Mouse (Mus musculus) heart, adult 2 months (tissue): Measurements from ENCODE around the gene Oprd1. TPM values are rescaled to one million over a fixed set of nuclear protein-coding genes. Genes with fewer than 3 reads are reported as not detected.

Experiments used
- DNase-seq, 2 experiments: peaks; one replicate each; pipeline ENCODE4 v3.0.0; 2021
- H3K27ac ChIP-seq: fragments of 200-600 bp; 2 replicates; pipeline ENCODE4 v1.8.1; 2022
- H3K27me3 ChIP-seq: fragments of 200-500 bp; 2 replicates; pipeline ENCODE4 v1.6.1; 2012; ENCODE audit warnings: mild to moderate bottlenecking, low read length, inconsistent platforms, mixed read lengths; ENCODE audit not compliant: control insufficient read depth, insufficient read depth
- H3K36me3 ChIP-seq: fragments of 200-500 bp; 2 replicates; pipeline ENCODE4 v1.6.1; 2012; ENCODE audit warnings: low read length, inconsistent platforms; ENCODE audit not compliant: control insufficient read depth, insufficient read depth
- H3K4me1 ChIP-seq: fragments of 200-500 bp; 2 replicates; pipeline ENCODE4 v1.6.1; 2011; ENCODE audit warnings: low read length; ENCODE audit not compliant: control insufficient read depth, insufficient read depth
- H3K4me3 ChIP-seq: fragments of 200-600 bp; 2 replicates; pipeline ENCODE4 v1.8.1; 2022
- H3K79me2 ChIP-seq: fragments of 200-500 bp; replicated peaks from 2 replicates; pipeline ENCODE4 v1.6.1; 2012; ENCODE audit warnings: mild to moderate bottlenecking, inconsistent platforms, low read length, moderate library complexity, mixed read lengths; ENCODE audit not compliant: control insufficient read depth, insufficient read depth
- H3K9ac ChIP-seq: fragments of 200-500 bp; 2 replicates; pipeline ENCODE4 v1.6.1; 2012; ENCODE audit warnings: low read depth, mild to moderate bottlenecking, control low read depth, inconsistent platforms, low read length, mixed read lengths
- CTCF ChIP-seq: fragments of 200-600 bp; IDR thresholded peaks from 2 replicates; pipeline ENCODE4 v1.8.1; 2022; ENCODE audit warnings: antibody characterized with exemption, mild to moderate bottlenecking, moderate library complexity
- EP300 ChIP-seq: fragments of 200-500 bp; IDR thresholded peaks from 2 replicates; pipeline ENCODE4 v1.6.1; 2011; ENCODE audit warnings: low read depth, low read length, control low read depth; ENCODE audit not compliant: insufficient read depth
- POLR2A ChIP-seq: fragments of 200-500 bp; IDR thresholded peaks from 2 replicates; pipeline ENCODE4 v1.6.1; 2011; ENCODE audit warnings: mild to moderate bottlenecking, low read depth, low read length, control low read depth; ENCODE audit not compliant: insufficient read depth
- WGBS: fragments of 180-500 bp; shearing (Covaris S2); methylation state at CpG from one replicate; pipeline ENCODE4 v1.1.7; 2018; 5-methylcytosine and 5-hydroxymethylcytosine counted together
- intact Hi-C: fragments of 180-260 bp; cut with DNase I; formaldehyde crosslinking; loops from one replicate; pipeline ENCODE4 v1.15.1; 2025
- polyA plus RNA-seq: library from polyadenylated mRNA; depleted of rRNA; stranded (reverse); fragments of >200 nt; gene quantifications from 2 replicates; pipeline ENCODE4 v1.2.3, GENCODE M21; 2012; rRNA removed
- total RNA-seq, 2 experiments: library from RNA; stranded (reverse); gene quantifications; 2 replicates each; pipeline ENCODE4 v1.2.3; 2021

Oprd1 gene
- total and polyA plus RNA-seq, 3 experiments, result 0.20 to 0.43 (median 0.21) TPM

DNA sequence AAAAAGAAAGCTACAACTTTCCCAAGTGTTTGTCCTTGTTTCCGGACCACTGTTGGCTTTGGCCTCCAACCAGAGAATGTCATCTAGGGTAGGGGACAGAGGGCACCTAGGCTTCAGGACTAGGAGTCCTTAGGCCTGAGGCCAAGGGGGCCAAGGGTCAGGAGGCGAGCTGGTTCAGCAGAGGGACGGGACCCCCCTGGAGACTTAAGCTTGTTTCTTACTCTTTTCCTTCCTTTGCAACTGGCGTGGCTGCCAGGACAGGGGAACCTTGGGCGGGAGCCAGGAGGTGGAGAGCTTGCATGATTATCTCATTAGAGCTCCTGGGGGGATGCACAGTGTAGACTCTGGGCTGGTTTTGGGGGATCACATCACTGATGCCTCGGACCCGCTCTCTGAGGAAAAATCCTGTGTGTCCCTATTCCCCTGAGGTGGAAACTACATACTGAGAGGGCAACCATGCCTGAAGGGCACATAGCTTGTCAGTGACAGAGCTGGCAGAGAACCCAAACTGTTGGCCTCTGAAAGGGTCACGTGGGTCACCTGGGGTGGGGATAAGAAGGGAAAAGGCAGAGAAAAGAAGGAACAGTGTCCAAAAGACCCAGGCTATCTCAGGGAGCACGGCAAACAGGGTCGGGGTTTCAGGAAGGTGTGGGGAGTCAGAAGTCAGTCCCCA is 78.0 kb downstream of the Oprd1 start:
- peak; percentile 85 to 86 for DNase-seq
- peak overlapping the region; percentile 57 for H3K27ac ChIP-seq
- TF ChIP-seq EP300, result peak; percentile 88
- TF ChIP-seq CTCF, result no peak
- peak; percentile 25; the same call in 1 of the 2 replicates for TF ChIP-seq POLR2A
- WGBS, result 11% methylated on average over 10 of the region's 10 CpGs
- H3K36me3 ChIP-seq, result no peaks in the 10 kb centered on the region; the same call in none of the 2 replicates
- no peaks in the 10 kb centered on the region for H3K27me3 ChIP-seq
- H3K9ac ChIP-seq, result no peak overlapping the region
- no peak overlapping the region for H3K4me3 ChIP-seq
- peaks cover 30% of the 10 kb centered on the region for H3K4me1 ChIP-seq
- H3K79me2 ChIP-seq, result peaks cover 2% of the 10 kb centered on the region; the same call in 1 of the 2 replicates
- intact Hi-C loops, result no loop called here

GRCm38 (mm10) chr4:132065578-132065977 is 78.7 kb downstream of the Oprd1 start:
- Histone ChIP-seq H3K27ac (peak overlapping the region; percentile 57), H3K4me3 (no peak overlapping the region)

GRCm38 (mm10) chr4:132064550-132064949 is 79.7 kb downstream of the Oprd1 start:
- no peak for TF ChIP-seq POLR2A
- no peak for TF ChIP-seq CTCF
- TF ChIP-seq EP300, result no peak
- H3K27ac ChIP-seq, result no peak overlapping the region
- H3K27me3 ChIP-seq, result no peaks in the 10 kb centered on the region
- peaks cover 38% of the 10 kb centered on the region for H3K4me1 ChIP-seq
- no peak overlapping the region for H3K4me3 ChIP-seq
- no peak for DNase-seq
- no peaks in the 10 kb centered on the region; the same call in none of the 2 replicates for H3K36me3 ChIP-seq
- H3K9ac ChIP-seq, result no peak overlapping the region
- 86% methylated on average over 5 of the region's 5 CpGs for WGBS
- intact Hi-C loops, result loop anchor here (2.0 kb wide), 1 partner anchor 14 kb away; no protein-coding TSS in a partner anchor
- H3K79me2 ChIP-seq, result peaks cover 5% of the 10 kb centered on the region

More at GRCm38 (mm10) chr4:132065578-132065977, 78.7 kb downstream of the Oprd1 start:
- H3K27me3 ChIP-seq, result no peaks in the 10 kb centered on the region
- no peaks in the 10 kb centered on the region; the same call in none of the 2 replicates for H3K36me3 ChIP-seq
- peaks cover 5% of the 10 kb centered on the region; the same call in 1 of the 2 replicates for H3K79me2 ChIP-seq
- TF ChIP-seq CTCF (no peak), EP300 (no peak), POLR2A (no peak)
- WGBS, result 26% methylated on average over 3 of the region's 3 CpGs
- peaks cover 32% of the 10 kb centered on the region for H3K4me1 ChIP-seq
- no peak overlapping the region for H3K9ac ChIP-seq
- DNase-seq, result no peak
- intact Hi-C loops, result loop anchor here (2.0 kb wide), 1 partner anchor 15 kb away; no protein-coding TSS in a partner anchor

GRCm38 (mm10) chr4:132062934-132063884 is 81.1 kb downstream of the Oprd1 start:
- Histone ChIP-seq H3K36me3 (peaks cover 7% of the 10 kb centered on the region), H3K4me1 (peaks cover 40% of the 10 kb centered on the region), H3K27ac (no peak overlapping the region), H3K79me2 (peaks cover 8% of the 10 kb centered on the region), H3K9ac (no peak overlapping the region), H3K27me3 (no peaks in the 10 kb centered on the region), H3K4me3 (no peak overlapping the region)
- TF ChIP-seq CTCF, result no peak
- no peak for TF ChIP-seq POLR2A
- TF ChIP-seq EP300, result no peak
- WGBS, result 63% methylated on average over 17 of the region's 17 CpGs
- DNase-seq, result no peak
- intact Hi-C loops, result no loop called here

DNA sequence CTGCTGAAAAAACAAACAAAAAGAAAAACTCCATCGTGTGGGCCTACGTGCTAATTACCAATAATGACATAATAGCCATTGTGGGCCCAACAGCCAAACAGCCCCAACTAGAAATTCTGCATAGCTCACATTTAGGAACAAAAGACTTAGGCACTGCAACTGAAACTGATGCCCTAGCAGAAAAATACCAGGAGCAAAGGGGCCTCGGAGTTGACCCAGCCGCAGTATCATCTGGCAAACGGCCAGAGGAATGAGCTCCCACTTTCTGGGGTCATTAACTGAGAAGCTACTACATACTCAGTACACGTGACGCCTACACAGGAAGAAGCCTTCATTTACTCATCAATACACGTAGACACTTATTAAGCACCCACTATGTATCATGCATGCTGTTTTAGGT is 82.0 kb downstream of the Oprd1 start:
- 72% methylated on average over 8 of the region's 8 CpGs for WGBS
- intact Hi-C loops, result no loop called here
- Histone ChIP-seq H3K79me2 (peaks cover 11% of the 10 kb centered on the region), H3K36me3 (peaks cover 8% of the 10 kb centered on the region), H3K27ac (no peak overlapping the region), H3K27me3 (no peaks in the 10 kb centered on the region), H3K4me3 (no peak overlapping the region), H3K9ac (no peak overlapping the region), H3K4me1 (peaks cover 36% of the 10 kb centered on the region)
- TF ChIP-seq POLR2A (no peak), CTCF (no peak), EP300 (no peak)
- DNase-seq, result no peak

Other genes starting within 250 kb of the Oprd1 start
- 1 to 10 TPM; 7.3 to 7.4 TPM for gene Tmem200b, start 222.7 kb downstream of the Oprd1 start, total RNA-seq
- gene Tmem200b, start 222.7 kb downstream of the Oprd1 start, polyA plus RNA-seq, result 6.9 and 10.4 TPM in 2 replicates
- gene Gm10300, start 69.8 kb downstream of the Oprd1 start, total RNA-seq, result under 1 TPM; 0.11 to 0.13 TPM
- gene Gm10300, start 69.8 kb downstream of the Oprd1 start, polyA plus RNA-seq, result 0.08 and 0.12 TPM in 2 replicates
- gene Epb41, start 69.2 kb downstream of the Oprd1 start, total RNA-seq, result 100 to 1,000 TPM; 128 to 256 TPM
- gene Epb41, start 69.2 kb downstream of the Oprd1 start, polyA plus RNA-seq, result 58.7 and 62.5 TPM in 2 replicates
- 10 to 100 TPM; 26.8 to 27.5 TPM for gene Ythdf2, start 67.8 kb upstream of the Oprd1 start, total RNA-seq
- gene Ythdf2, start 67.8 kb upstream of the Oprd1 start, polyA plus RNA-seq, result 9.7 and 17.7 TPM in 2 replicates
- 10 to 100 TPM in 1 of 2 experiments, 1 to 10 TPM in 1; 8.5 to 10.0 TPM for gene Gmeb1, start 117.1 kb upstream of the Oprd1 start, total RNA-seq
- 7.7 and 9.5 TPM in 2 replicates for gene Gmeb1, start 117.1 kb upstream of the Oprd1 start, polyA plus RNA-seq
- 10 to 100 TPM; 29.8 to 34.6 TPM for gene Taf12, start 129.9 kb upstream of the Oprd1 start, total RNA-seq
- gene Taf12, start 129.9 kb upstream of the Oprd1 start, polyA plus RNA-seq, result 16.1 and 25.1 TPM in 2 replicates
- 1 to 10 TPM in 1 of 2 experiments, under 1 TPM in 1; 0.73 to 1.1 TPM for gene Rab42, start 158.9 kb upstream of the Oprd1 start, total RNA-seq
- 3.8 and 4.2 TPM in 2 replicates for gene Rab42, start 158.9 kb upstream of the Oprd1 start, polyA plus RNA-seq
- gene Trnau1ap, start 185.1 kb upstream of the Oprd1 start, total RNA-seq, result 10 to 100 TPM; 21.3 to 24.6 TPM
- gene Trnau1ap, start 185.1 kb upstream of the Oprd1 start, polyA plus RNA-seq, result 14.8 and 14.9 TPM in 2 replicates
- 1 to 10 TPM; 6.6 to 7.5 TPM for gene Rcc1, start 209.1 kb upstream of the Oprd1 start, total RNA-seq
- 5.1 and 5.2 TPM in 2 replicates for gene Rcc1, start 209.1 kb upstream of the Oprd1 start, polyA plus RNA-seq